Mouse (Mus musculus): ENCODE data around the gene Zfp683.

Zfp683 gene

GRCm38 (mm10) chr4:134091225-134091529 is 37.5 kb downstream of the Zfp683 start:
- in situ Hi-C loops (cut with MseI, MboI): loop anchor here (5.0 kb wide), 2 partner anchors 36 to 41 kb away; partner anchors contain the start of gene Sh3bgrl3 (in 1 of the 2)

GRCm38 (mm10) chr4:134092382-134093288 is 39.0 kb downstream of the Zfp683 start:
- in situ Hi-C loops (cut with MseI, MboI): loop anchor here (5.0 kb wide), 2 partner anchors 35 to 40 kb away; partner anchors contain the start of gene Sh3bgrl3 (in 1 of the 2)

- in situ Hi-C loops (cut with MseI, MboI): loop anchor here (5.0 kb wide), 2 partner anchors 33 to 38 kb away; partner anchors contain the start of gene Sh3bgrl3 (in 1 of the 2)
Measured at GRCm38 (mm10) chr4:134094004-134094564, 40.4 kb downstream of the Zfp683 start.

GRCm38 (mm10) chr4:134094923-134095547 is 41.4 kb downstream of the Zfp683 start, which contains the start of gene Cd52:
Gene Cd52 (minus strand): TSS chr4:134095082.
- in situ Hi-C loops (cut with MseI, MboI): loop anchor here (5.0 kb wide), 2 partner anchors 32 to 37 kb away; partner anchors contain the start of gene Sh3bgrl3 (in 1 of the 2)

GRCm38 (mm10) chr4:134096120-134096519 is 42.5 kb downstream of the Zfp683 start:
- in situ Hi-C loops (cut with MseI, MboI): no loop called here

- in situ Hi-C loops (cut with MseI, MboI): no loop called here
Measured at GRCm38 (mm10) chr4:134097015-134097608, 43.5 kb downstream of the Zfp683 start.

- in situ Hi-C loops (cut with MseI, MboI): no loop called here
Measured at GRCm38 (mm10) chr4:134098628-134099027, 45.0 kb downstream of the Zfp683 start.

- in situ Hi-C loops (cut with MseI, MboI): no loop called here
Measured at GRCm38 (mm10) chr4:134100245-134100644, 46.6 kb downstream of the Zfp683 start.

GRCm38 (mm10) chr4:134101979-134102741 is 48.5 kb downstream of the Zfp683 start, which contains the start of gene Ubxn11:
Gene Ubxn11 (plus strand): TSS chr4:134102570.
- in situ Hi-C loops (cut with MseI, MboI): no loop called here

- in situ Hi-C loops (cut with MseI, MboI): no loop called here
Measured at GRCm38 (mm10) chr4:134102742-134103119, 49.1 kb downstream of the Zfp683 start.

- in situ Hi-C loops (cut with MseI, MboI): no loop called here
Measured at GRCm38 (mm10) chr4:134106105-134106504, 52.5 kb downstream of the Zfp683 start.

GRCm38 (mm10) chr4:134107730-134108129 is 54.1 kb downstream of the Zfp683 start:
- in situ Hi-C loops (cut with MseI, MboI): no loop called here

- in situ Hi-C loops (cut with MseI, MboI): no loop called here
Measured at GRCm38 (mm10) chr4:134108196-134108595, 54.6 kb downstream of the Zfp683 start.
